28 mouse cellular contexts compared by ENCODE assay signal in the genomic region with DNA sequence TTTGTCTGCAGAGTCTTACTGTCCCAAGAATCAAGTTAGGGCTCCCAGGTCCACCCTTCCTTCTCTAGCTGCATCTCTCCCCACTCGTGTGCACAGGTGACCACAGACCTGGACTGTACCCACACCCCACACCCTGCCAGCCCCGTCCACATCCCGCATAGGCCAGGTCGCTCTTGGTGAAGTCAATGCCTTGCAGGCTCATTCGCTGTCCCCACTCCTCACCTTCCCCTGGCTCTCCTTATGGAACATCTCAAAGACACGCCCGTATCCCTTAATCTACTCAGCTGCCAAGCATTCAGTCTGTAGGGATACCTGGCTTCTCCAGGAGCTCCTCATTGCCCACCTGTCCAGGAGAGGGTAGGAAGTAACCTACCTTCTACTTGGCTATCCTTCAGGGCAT. TPM values are rescaled to one million over a fixed set of nuclear protein-coding genes. Genes with fewer than 3 reads are reported as not detected.
"Had no signal": no experiment of that assay in that cellular context is flagged by ENCODE, and none has a peak within 500 bp of the region (broad histone marks: within the 10 kb centered on the region; RNA-seq: fewer than 3 reads in every experiment).

No protein-coding gene starts in this region.

- H3K27me3 ChIP-seq: intestine, embryonic 15.5 days had no signal

- H3K27ac ChIP-seq: heart, adult 2 months; hindbrain, embryonic 10.5 days; hindbrain, embryonic 12.5 days; hindbrain, embryonic 14.5 days; intestine, embryonic 15.5 days; layer of hippocampus, adult 2 months; left cerebral cortex, adult 2 months; limb, embryonic 10.5 days; limb, embryonic 12.5 days; liver, embryonic 13.5 days had no signal

- H3K4me1 ChIP-seq: intestine, embryonic 15.5 days had no signal

- H3K36me3 ChIP-seq: heart, embryonic 12.5 days; hindbrain, embryonic 10.5 days; hindbrain, embryonic 12.5 days; intestine, embryonic 15.5 days; limb, embryonic 10.5 days; limb, embryonic 12.5 days; liver, embryonic 13.5 days had no signal

- ATAC-seq: hindbrain, embryonic 16.5 days; inflammation-experienced regulatory T-cells, adult 6 months; intestine, embryonic 15.5 days; intestine, postnatal 0 days had no signal

- H3K9ac ChIP-seq: heart, embryonic 12.5 days; hindbrain, embryonic 12.5 days; hindbrain, embryonic 14.5 days; intestine, embryonic 15.5 days; liver, embryonic 13.5 days had no signal

- H3K9me3 ChIP-seq: heart, embryonic 12.5 days; hindbrain, embryonic 10.5 days; hindbrain, embryonic 12.5 days; intestine, embryonic 15.5 days; limb, embryonic 10.5 days; limb, embryonic 12.5 days; liver, embryonic 13.5 days had no signal

- H3K4me2 ChIP-seq: heart, embryonic 12.5 days; hindbrain, embryonic 12.5 days; hindbrain, embryonic 14.5 days; intestine, embryonic 15.5 days; limb, embryonic 12.5 days; liver, embryonic 11.5 days; liver, embryonic 13.5 days had no signal

- DNase-seq: gastrocnemius, postnatal 10 days; gastrocnemius, postnatal 25 days; heart, adult 2 months; heart, postnatal 10 days; heart, postnatal 4 days; kidney, adult 18-20 months; kidney, adult 8-10 months; kidney, postnatal 10 days; kidney, postnatal 25 days; kidney, postnatal 4 days; liver; liver, embryonic 13.5 days had no signal

- H3K4me3 ChIP-seq: heart, adult 2 months; heart, embryonic 12.5 days; hindbrain, embryonic 10.5 days; hindbrain, embryonic 12.5 days; intestine, embryonic 15.5 days; layer of hippocampus, adult 2 months; left cerebral cortex, adult 2 months; limb, embryonic 10.5 days; limb, embryonic 12.5 days; liver, embryonic 13.5 days had no signal

RNA-seq across cellular contexts. Expression of gene Tmem52, which starts 2.5 kb away (rescaled TPM):
- total RNA-seq: granulocyte monocyte progenitor cell, adult 5-6 weeks; heart, postnatal 4 days had no signal
- polyA plus RNA-seq: heart, embryonic 12.5 days; heart, embryonic 14.5 days; heart, embryonic 16.5 days; hindbrain, embryonic 12.5 days; inflammation-experienced regulatory T-cells, adult 6 months; limb, embryonic 10.5 days; limb, embryonic 12.5 days; liver, embryonic 11.5 days; liver, embryonic 13.5 days had no signal
